ENCODE assay signal across 9 mouse cellular contexts in the genomic region with DNA sequence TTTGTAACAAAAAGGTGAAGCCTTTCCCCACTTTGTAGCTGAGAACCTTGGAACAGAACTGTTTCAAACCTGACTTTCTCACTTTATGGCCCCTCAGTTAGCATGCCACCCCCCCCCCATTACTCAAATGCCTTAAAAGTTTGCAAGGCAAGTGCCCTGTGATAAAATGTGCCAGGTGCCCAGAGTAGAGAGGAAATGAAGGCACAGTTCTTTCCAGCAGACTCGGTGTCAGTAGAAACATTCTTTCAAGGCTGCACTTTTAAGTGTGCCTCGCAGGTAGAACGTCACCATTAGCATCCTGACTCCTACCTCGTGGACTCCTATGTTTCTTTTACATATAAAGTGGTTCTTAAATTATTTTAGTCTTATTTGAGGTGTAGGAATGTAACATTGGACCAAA. TPM values are rescaled to one million over a fixed set of nuclear protein-coding genes. Genes with fewer than 3 reads are reported as not detected.
DNase-seq lines count a peak whose midpoint lies in the region; ATAC-seq and TF ChIP-seq lines count a peak whose summit lies in the region.
"Had no signal": no experiment of that assay in that cellular context is flagged by ENCODE, and none has a peak within 500 bp of the region (broad histone marks: within the 10 kb centered on the region; RNA-seq: fewer than 3 reads in every experiment).

No protein-coding gene starts in this region.

- peak overlapping the region; percentile 97 for H3K4me3 ChIP-seq in heart, embryonic 15.5 days
- H3K4me3 ChIP-seq in G1E (ENCODE audit: low read depth, low read length), result peak overlapping the region; percentile 92
- peak overlapping the region; percentile 81 for H3K4me3 ChIP-seq in hindbrain, embryonic 11.5 days (ENCODE audit: low read depth, low read length)
- H3K4me3 ChIP-seq in midbrain, embryonic 11.5 days (ENCODE audit: low read depth, low read length), result 0 out of 2 replicates have a peak overlapping the region, but pooled peaks have one; percentile 78

- peak overlapping the region; percentile 65 for H3K4me2 ChIP-seq in heart, embryonic 15.5 days
- peak overlapping the region; percentile 78 for H3K4me2 ChIP-seq in hindbrain, embryonic 11.5 days (replicated peaks; ENCODE audit: low read depth, low read length)
- H3K4me2 ChIP-seq in midbrain, embryonic 11.5 days, result peak overlapping the region; percentile 69

- no peak for DNase-seq in heart, postnatal 4 days
- no peak for DNase-seq in G1E (ENCODE audit: low spot score)
- no peak for DNase-seq in hindbrain, embryonic 11.5 days (ENCODE audit: low spot score)
- no peak for DNase-seq in midbrain, embryonic 11.5 days (ENCODE audit: low spot score, missing footprints)
- DNase-seq in ovary, adult 18-20 months (ENCODE audit: low spot score), result no peak
- no peak for DNase-seq in retina, embryonic 14.5 days (ENCODE audit: low spot score)
- DNase-seq in lung, postnatal 4 days, result no peak

- no peak for TF ChIP-seq CTCF in G1E (IDR thresholded peaks at IDR 0.05; ENCODE audit: low read depth, low read length)

- H3K27ac ChIP-seq in heart, embryonic 15.5 days, result no peak overlapping the region
- H3K27ac ChIP-seq in hindbrain, embryonic 11.5 days (ENCODE audit: low read depth, low read length), result no peak overlapping the region
- H3K27ac ChIP-seq in midbrain, embryonic 11.5 days (ENCODE audit: low read depth, low read length), result no peak overlapping the region

- peaks cover 13% of the 10 kb centered on the region; the same call in 1 of the 2 replicates for H3K36me3 ChIP-seq in heart, embryonic 15.5 days
- peaks cover 26% of the 10 kb centered on the region for H3K36me3 ChIP-seq in G1E (replicated peaks)
- no peaks in the 10 kb centered on the region for H3K36me3 ChIP-seq in hindbrain, embryonic 11.5 days (ENCODE audit: control insufficient read depth, insufficient read depth, low read length)
- H3K36me3 ChIP-seq in midbrain, embryonic 11.5 days (ENCODE audit: control insufficient read depth, insufficient read depth, low read length), result no peaks in the 10 kb centered on the region

- no peak for ATAC-seq in heart, embryonic 15.5 days (replicated peaks; ENCODE audit: insufficient number of reproducible peaks, insufficient read depth, low FRiP score, low read depth)
- ATAC-seq in G1E (ENCODE audit: extremely low read depth, insufficient number of reproducible peaks, low FRiP score, poor library complexity, severe bottlenecking), result no peak
- ATAC-seq in hindbrain, embryonic 11.5 days (ENCODE audit: low FRiP score), result no peak
- ATAC-seq in midbrain, embryonic 11.5 days (ENCODE audit: low FRiP score), result no peak

- 67% methylated on average over 4 of the region's 4 CpGs for WGBS in heart, embryonic 15.5 days
- WGBS in hindbrain, embryonic 11.5 days, result 82% methylated on average over 4 of the region's 4 CpGs
- WGBS in midbrain, embryonic 11.5 days, result 84% methylated on average over 4 of the region's 4 CpGs

- H3K4me1 ChIP-seq in heart, embryonic 15.5 days (replicated peaks), result peaks cover 10% of the 10 kb centered on the region
- peaks cover 16% of the 10 kb centered on the region for H3K4me1 ChIP-seq in G1E (ENCODE audit: insufficient read depth, low read depth, low read length)
- H3K4me1 ChIP-seq in hindbrain, embryonic 11.5 days (replicated peaks; ENCODE audit: control insufficient read depth, insufficient read depth, low read length), result 0 out of 2 replicates have a peak, but pooled peaks cover 2% of the 10 kb centered on the region
- H3K4me1 ChIP-seq in midbrain, embryonic 11.5 days (ENCODE audit: control insufficient read depth, insufficient read depth, low read length), result peaks cover 3% of the 10 kb centered on the region; the same call in 1 of the 2 replicates

- H3K9me3 ChIP-seq in heart, embryonic 15.5 days (replicated peaks), result no peaks in the 10 kb centered on the region
- H3K9me3 ChIP-seq in G1E (replicated peaks), result no peaks in the 10 kb centered on the region
- H3K9me3 ChIP-seq in hindbrain, embryonic 11.5 days (ENCODE audit: control insufficient read depth, low read length), result no peaks in the 10 kb centered on the region
- no peaks in the 10 kb centered on the region for H3K9me3 ChIP-seq in midbrain, embryonic 11.5 days (ENCODE audit: control insufficient read depth, low read length)

- no peaks in the 10 kb centered on the region for H3K27me3 ChIP-seq in heart, embryonic 15.5 days
- H3K27me3 ChIP-seq in G1E (ENCODE audit: insufficient read depth, low read length), result no peaks in the 10 kb centered on the region
- no peaks in the 10 kb centered on the region for H3K27me3 ChIP-seq in hindbrain, embryonic 11.5 days (ENCODE audit: control insufficient read depth, insufficient read depth, low read length)
- no peaks in the 10 kb centered on the region for H3K27me3 ChIP-seq in midbrain, embryonic 11.5 days (ENCODE audit: control insufficient read depth, insufficient read depth, low read length)
- H3K27me3 ChIP-seq: Patski had no signal

- peak overlapping the region; percentile 92 for H3K9ac ChIP-seq in heart, embryonic 15.5 days
- H3K9ac ChIP-seq in hindbrain, embryonic 11.5 days (ENCODE audit: low read depth, low read length), result no peak overlapping the region; the same call in 1 of the 2 replicates
- H3K9ac ChIP-seq in midbrain, embryonic 11.5 days (ENCODE audit: low read length), result no peak overlapping the region

RNA-seq across cellular contexts. Expression of a gene that starts 1.0 kb away (rescaled TPM):
- polyA plus RNA-seq in heart, embryonic 15.5 days (2015; fragmentation: Nextera tagmentation; extraction: Ambion mirVana), result 27.7 and 36.0 TPM in 2 replicates
- total RNA-seq in heart, postnatal 4 days (2021), result 10 to 100 TPM; 49.6 to 52.7 TPM
- total RNA-seq in G1E (2014; fragmentation: Nextera tagmentation), result 127 and 152 TPM in 2 replicates
- total RNA-seq in G1E (2017), result 40.4 and 41.2 TPM in 2 replicates
- 1.7 and 2.9 TPM in 2 replicates for polyA plus RNA-seq in G1E (2012)
- 45.7 and 62.4 TPM in 2 replicates for polyA plus RNA-seq in hindbrain, embryonic 11.5 days (2014; fragmentation: Nextera tagmentation; extraction: Ambion mirVana)
- 42.0 and 47.8 TPM in 2 replicates for polyA plus RNA-seq in midbrain, embryonic 11.5 days (2014; fragmentation: Nextera tagmentation; extraction: Ambion mirVana)
